Mouse (Mus musculus): ENCODE data around the gene Hpse2.

Gene Hpse2

GRCm38 (mm10) chr19:43155582-43155981, 232.6 kb downstream of the Hpse2 start:
- DNase-seq = no peak

DNA sequence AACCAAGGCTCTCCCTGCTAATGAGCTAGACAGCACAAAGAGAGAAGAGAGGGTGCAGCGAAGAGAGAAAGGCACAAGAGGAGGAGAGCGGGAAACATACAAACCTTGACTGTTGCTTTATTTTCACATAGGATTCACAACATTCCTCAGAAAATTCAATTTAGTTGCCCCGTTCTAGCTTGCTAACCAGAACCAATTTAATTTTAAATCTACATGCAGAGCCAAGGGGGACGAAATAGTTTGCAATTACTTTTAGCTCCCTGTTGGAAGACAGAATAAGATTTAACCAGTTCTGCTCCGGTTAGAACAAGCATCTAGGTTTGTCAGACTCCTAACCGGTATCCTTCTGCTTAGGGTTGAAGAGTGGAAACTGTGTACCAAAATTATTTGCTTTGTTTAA, 240.3 kb downstream of the Hpse2 start:
- DNase-seq = no peak

GRCm38 (mm10) chr19:43146820-43147219, 241.3 kb downstream of the Hpse2 start:
- no peak for DNase-seq

DNA sequence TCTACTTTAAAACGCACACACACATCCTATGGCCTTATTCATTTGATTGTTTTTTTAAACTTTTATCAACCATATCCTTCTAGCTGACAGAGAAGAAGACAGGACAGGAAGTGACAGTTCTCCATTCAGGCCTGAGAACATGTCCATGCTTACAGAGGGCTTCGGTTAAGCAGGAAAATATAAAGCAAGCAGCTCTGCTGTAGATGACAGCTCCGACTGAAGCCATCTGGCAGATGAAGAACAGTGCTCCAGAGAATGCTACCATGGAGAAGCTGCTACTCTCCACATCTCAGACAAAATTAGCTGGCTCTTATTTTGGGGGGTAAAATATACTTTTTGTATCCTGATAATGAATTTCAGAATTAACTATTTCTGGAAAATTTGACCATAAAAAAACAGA, 246.5 kb downstream of the Hpse2 start:
- no peak for DNase-seq

DNA sequence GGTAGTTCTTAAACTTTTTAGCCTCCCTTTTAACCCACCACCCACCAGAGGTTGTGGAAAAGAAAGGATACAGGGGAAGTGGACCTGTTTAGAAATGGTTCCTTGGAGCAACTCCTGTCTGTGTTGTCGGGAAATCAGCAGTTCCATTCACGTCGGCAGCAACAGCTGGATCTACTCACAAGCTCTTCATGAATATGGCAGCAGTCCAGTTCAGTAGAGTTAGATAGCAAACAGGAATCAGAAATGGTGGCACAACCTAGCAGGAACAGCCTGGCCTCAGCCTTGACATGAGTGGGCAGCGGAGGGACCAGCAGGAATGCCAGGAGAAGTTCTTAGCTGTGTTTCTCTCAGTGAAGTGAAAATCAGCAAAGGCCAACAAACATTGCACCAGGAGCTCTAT, 278.4 kb downstream of the Hpse2 start:
- no peak for DNase-seq

DNA sequence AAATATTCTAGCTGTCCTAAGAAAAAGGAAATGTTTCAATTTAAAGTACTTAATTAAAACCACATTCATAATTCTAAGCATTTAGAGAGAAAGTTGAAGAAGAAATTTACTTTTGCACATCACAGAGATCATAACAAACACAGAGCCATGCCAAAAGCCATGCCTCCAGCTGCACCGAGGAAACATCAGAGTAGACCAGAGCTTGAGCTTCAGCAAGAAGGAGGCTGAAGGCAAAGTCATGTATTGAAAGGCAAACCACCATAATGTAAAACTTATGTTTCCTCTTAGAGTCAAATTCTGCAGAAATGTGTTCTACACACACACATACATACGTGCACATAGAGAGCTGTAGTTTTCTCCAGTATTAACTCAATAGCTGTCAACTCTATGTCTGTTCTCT, 291.2 kb downstream of the Hpse2 start:
- DNase-seq = no peak

DNA sequence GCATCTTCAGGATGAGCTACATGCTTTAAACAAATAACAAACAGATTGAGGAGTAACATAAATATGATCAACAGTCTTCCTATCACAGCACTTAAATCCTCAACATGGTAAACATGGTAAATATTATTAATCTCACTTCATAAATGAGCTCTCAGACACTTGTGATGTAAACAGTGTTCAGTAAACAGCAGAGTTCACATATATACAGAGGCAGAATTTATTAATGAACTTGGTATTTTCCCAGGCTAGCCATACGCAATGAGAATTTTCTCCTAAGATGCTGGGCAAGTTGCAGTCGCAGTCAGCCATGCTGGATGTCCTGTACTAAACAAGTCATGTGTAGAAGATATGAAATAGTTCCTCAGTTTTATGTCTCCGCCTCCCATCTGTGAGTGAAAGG, 300.9 kb downstream of the Hpse2 start:
- no peak for DNase-seq

- DNase-seq = no peak
These were observed 324.0 kb downstream of the Hpse2 start for GRCm38 (mm10) chr19:43064155-43064554.

DNA sequence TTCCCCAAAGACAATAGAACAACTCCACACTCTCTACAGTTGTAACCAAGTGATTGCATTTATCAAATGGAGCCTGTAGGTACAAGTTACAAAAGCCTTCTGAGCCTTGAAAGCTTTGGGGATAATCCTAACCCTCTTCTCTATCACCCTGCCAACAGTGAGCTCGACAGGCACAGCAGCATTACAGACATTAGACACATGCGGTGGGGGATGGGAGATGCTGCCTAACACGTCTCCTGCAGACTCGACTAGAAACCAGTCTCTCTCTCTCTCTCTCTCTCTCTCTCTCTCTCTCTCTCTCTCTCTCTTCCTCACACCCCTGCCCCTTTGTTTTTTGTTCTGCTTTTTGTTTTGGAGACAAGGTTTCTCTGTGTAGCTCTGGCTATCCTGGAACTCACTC, 343.6 kb downstream of the Hpse2 start:
- DNase-seq = no peak

GRCm38 (mm10) chr19:43042721-43043120, 345.4 kb downstream of the Hpse2 start:
- no peak for DNase-seq

DNA sequence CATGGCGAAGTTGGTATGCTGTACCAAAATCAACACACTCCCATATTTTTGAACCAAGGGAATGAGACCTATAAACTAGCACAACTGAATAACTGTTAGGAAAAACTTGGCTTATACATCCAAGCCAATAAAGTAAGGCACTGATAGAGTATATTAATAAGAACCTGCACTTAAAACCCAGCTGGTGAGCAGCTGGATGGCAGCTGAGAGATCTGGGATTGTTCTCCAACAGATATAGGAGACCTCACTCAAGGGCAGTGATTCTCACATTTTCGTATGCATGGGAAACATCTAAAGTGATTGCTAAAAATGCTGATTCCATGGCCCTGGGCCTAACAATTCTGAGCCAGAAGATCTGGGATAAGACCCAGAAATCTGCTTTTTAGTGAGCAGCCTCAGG, 345.9 kb downstream of the Hpse2 start:
- no peak for DNase-seq

- no peak for DNase-seq
These were observed 351.8 kb downstream of the Hpse2 start for GRCm38 (mm10) chr19:43036381-43036780.

DNA sequence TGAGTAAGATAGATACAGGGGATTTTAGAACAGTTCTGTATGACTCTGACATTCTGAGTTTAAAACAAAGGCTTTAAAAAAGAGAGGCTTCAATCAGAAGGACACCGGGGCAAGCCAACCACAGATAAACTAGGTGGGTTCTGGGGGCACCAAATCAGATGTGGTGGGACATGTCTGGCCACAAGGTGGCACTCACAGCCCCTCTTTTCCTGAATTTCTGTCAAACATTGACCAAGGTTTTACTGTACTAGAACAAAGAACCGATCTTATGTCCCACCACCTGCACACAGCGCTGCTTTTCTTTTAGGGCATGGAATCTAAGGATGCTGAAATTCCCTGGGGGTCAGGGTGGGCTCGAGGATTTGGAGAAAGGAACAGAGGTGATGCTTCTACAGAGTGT, 360.9 kb downstream of the Hpse2 start:
- DNase-seq = peak; percentile 1

GRCm38 (mm10) chr19:43022611-43023173, 365.5 kb downstream of the Hpse2 start:
- no peak for DNase-seq

GRCm38 (mm10) chr19:43018792-43019191, 369.4 kb downstream of the Hpse2 start:
- no peak for DNase-seq

- no peak for DNase-seq
These were observed 391.7 kb downstream of the Hpse2 start for GRCm38 (mm10) chr19:42996406-42996805.

DNA sequence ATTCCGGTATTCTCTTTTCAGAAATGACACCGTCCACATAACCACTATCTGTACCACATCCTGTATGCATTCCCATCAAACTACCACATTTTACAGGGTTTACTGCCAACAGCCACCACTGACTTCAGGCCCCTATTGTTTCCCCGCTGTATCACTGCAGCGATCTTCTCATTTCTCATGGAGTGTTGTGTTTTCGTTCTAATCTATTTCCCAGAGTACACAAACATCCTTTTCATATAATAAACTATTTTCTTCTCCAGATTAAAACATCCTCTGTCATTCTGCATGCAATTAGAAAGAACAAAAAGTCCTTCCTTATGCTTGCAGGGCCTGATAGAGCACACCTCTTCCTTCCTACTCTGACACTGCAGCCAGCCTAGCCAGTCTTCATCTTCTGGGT, 399.3 kb downstream of the Hpse2 start:
- DNase-seq = no peak

DNA sequence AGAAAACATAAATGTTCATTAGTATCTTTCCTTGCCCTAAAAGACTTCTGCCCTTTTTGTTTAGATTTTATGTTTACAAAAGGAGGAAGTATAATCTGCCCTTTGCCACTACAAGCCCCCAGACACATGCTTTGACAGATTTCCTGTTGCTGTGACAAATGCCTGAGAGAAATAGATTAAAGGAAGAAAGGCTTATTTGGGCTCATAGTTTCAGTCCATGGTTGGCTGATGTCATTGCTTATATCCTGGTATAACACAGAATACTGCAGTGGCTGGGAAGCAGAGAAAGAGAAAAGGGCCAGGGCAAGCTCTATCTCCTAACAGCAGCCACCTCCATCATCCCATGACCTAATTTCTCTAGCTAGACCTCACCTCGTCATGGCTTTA, 401.8 kb downstream of the Hpse2 start:
- no peak for DNase-seq

DNA sequence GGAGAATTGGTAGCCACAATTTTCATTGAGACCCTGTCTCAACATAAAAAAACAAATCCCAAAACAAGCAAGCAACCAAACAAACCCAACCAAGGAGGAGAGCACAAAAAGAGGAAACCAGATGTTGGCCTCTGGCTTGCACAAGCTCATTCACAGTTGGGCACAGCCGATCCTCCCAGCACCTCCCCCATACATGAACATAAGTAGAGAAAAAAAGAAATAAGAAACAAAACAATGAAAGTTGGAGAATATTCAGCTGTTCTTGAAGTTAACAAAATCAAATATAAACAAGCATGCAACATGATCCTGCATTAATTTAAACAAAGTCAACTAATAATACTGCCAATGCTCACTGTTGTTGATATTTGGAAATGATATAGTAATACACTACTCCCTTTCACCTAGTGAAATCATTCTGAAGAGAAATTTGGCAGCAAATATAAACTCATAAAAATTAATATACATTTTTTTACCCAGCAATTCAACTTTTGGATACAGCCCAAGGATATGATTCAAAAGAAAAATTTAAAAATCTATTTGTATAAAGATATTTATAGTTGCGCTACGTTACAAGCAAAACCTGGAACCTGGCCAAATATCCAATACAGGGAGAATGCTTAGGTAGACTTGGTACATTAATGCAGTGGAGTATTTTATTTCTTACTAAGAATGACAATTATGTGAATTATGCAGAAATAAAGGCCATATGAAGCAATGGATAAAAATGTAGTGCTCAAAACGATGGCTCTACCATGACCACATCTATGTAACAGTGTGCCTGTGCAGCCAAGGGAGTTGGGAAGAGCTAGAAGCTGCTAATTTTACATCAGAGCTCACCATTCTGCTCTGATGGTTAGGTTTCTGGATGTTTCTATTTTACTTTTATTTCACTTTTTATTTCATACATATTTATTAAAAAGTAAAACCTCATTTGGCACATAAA, 402.5 kb downstream of the Hpse2 start:
- DNase-seq = no peak

DNA sequence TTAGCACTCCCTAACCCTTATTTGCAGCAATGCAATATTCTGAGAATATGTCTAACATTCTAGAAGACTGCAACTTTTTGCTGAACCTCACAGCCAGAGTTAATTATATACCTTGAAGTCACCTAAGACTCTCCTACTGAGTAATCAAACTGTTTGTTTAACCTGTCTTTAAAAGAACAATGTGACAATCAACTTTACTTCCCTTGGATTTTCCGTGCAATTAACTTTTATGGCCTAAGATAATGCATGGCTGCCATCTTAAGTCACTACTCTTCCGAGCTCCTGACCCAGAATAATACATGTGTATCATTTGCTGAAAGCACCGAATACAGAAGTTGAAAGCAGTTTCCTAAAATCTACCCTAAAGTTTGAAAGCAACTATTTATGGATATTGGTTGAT, 407.6 kb downstream of the Hpse2 start:
- no peak for DNase-seq

GRCm38 (mm10) chr19:42977938-42978337, 410.2 kb downstream of the Hpse2 start:
- no peak for DNase-seq

- DNase-seq = no peak
These were observed 414.4 kb downstream of the Hpse2 start for GRCm38 (mm10) chr19:42973740-42974139.

DNA sequence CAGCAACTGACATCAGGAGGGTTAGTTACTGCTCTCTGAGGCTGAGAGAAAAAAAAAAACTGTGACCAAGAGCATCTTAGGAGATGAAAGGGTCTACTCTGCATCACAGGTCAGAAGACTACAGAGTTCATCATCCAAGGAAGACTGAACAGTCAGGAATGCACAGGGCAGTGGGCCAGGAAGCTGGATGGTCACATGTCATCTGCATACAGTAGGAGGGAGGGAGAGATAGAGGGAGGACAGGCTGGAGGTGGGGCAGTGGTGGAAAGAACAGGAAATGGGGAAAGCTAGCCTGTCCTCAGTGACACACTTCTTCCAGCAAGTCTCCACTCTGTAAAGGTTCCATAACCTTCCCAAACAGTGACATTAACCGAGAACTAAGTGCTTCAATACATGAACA, 423.0 kb downstream of the Hpse2 start:
- no peak for DNase-seq

GRCm38 (mm10) chr19:42948114-42948636, 440.0 kb downstream of the Hpse2 start:
- DNase-seq = no peak

Measured in cerebellum, adult 9-10 months (tissue).